Mouse (Mus musculus) C2C12 (cell line): ENCODE measurements at regions not wholly inside any gene's neighbourhood (a gene's known extent, or its start where the extent isn't known, plus 50 kb on each side); places are given as distances from the start of the nearest gene placed in this dataset.

Experiments used
- CTCF ChIP-seq: IDR thresholded peaks from one replicate; pipeline ENCODE4 v1.5.1; 2011; ENCODE audit not compliant: control insufficient read depth, insufficient read depth, insufficient read length
- MAX ChIP-seq: IDR thresholded peaks from one replicate; pipeline ENCODE4 v1.6.1; 2011; ENCODE audit warnings: mild to moderate bottlenecking, control low read depth
- USF1 ChIP-seq: IDR thresholded peaks from one replicate; pipeline ENCODE4 v1.6.1; 2011; ENCODE audit warnings: low read depth, mild to moderate bottlenecking, control low read depth, moderate library complexity

- TF ChIP-seq USF1 (no peak), CTCF (no peak), MAX (no peak)
Measured at GRCm38 (mm10) chr13:59889468-59890117, 66.6 kb upstream of the Tut7 start.
